Mouse (Mus musculus) layer of hippocampus, adult 9-10 months (tissue): ENCODE data around the gene Rhot2.
"Not testable (repeated sequence)": the region's sequence is repeated elsewhere in the genome, so short reads cannot be mapped to it uniquely, and the experiment has no call there.

Source experiments
- DNase-seq: peaks from one replicate; pipeline ENCODE4 v3.0.0; 2022; ENCODE audit warnings: low spot score

Gene Rhot2

GRCm38 (mm10) chr17:25874148-25874720 is 29.6 kb upstream of the Rhot2 start:
- DNase-seq: no peak

GRCm38 (mm10) chr17:25873405-25874147 is 28.9 kb upstream of the Rhot2 start:
- DNase-seq: no peak

GRCm38 (mm10) chr17:25872676-25873075 is 28.0 kb upstream of the Rhot2 start:
- no peak for DNase-seq

- DNase-seq: not testable (repeated sequence)
Observed at GRCm38 (mm10) chr17:25871566-25871965, 26.9 kb upstream of the Rhot2 start.

- DNase-seq: no peak
Observed at GRCm38 (mm10) chr17:25869954-25870353, 25.3 kb upstream of the Rhot2 start.

GRCm38 (mm10) chr17:25869498-25869897 is 24.8 kb upstream of the Rhot2 start:
- no peak for DNase-seq

- DNase-seq: no peak
Observed at GRCm38 (mm10) chr17:25868601-25869191, 24.0 kb upstream of the Rhot2 start, which contains the start of gene Mcrip2. TSS of gene Mcrip2 (minus strand) at chr17:25868764.

- DNase-seq: no peak
Observed at GRCm38 (mm10) chr17:25867836-25868600, 23.4 kb upstream of the Rhot2 start.

GRCm38 (mm10) chr17:25867509-25867835 is 22.8 kb upstream of the Rhot2 start:
- DNase-seq: no peak

GRCm38 (mm10) chr17:25866172-25866571 is 21.5 kb upstream of the Rhot2 start:
- DNase-seq: no peak

GRCm38 (mm10) chr17:25865288-25865687 is 20.6 kb upstream of the Rhot2 start:
- no peak for DNase-seq

- no peak for DNase-seq
Observed at GRCm38 (mm10) chr17:25864311-25864710, 19.7 kb upstream of the Rhot2 start.

GRCm38 (mm10) chr17:25863681-25864080 is 19.0 kb upstream of the Rhot2 start:
- DNase-seq: no peak

- no peak for DNase-seq
Observed at GRCm38 (mm10) chr17:25861704-25862612, 17.3 kb upstream of the Rhot2 start.

- DNase-seq: peak; percentile 78
Observed at GRCm38 (mm10) chr17:25860832-25861703, 16.4 kb upstream of the Rhot2 start, which contains the start of gene Wdr90. TSS of gene Wdr90 (minus strand) at chr17:25861501.

- DNase-seq: no peak
Observed at GRCm38 (mm10) chr17:25860229-25860628, 15.6 kb upstream of the Rhot2 start.

GRCm38 (mm10) chr17:25843636-25844395 is 835 bp downstream of the Rhot2 start:
- DNase-seq: no peak

- no peak for DNase-seq
Observed at GRCm38 (mm10) chr17:25843122-25843521, 1.5 kb downstream of the Rhot2 start.

GRCm38 (mm10) chr17:25842509-25842908 is 2.1 kb downstream of the Rhot2 start:
- no peak for DNase-seq
